Comparison of ENCODE assay signal across 18 mouse cellular contexts in the genomic region with DNA sequence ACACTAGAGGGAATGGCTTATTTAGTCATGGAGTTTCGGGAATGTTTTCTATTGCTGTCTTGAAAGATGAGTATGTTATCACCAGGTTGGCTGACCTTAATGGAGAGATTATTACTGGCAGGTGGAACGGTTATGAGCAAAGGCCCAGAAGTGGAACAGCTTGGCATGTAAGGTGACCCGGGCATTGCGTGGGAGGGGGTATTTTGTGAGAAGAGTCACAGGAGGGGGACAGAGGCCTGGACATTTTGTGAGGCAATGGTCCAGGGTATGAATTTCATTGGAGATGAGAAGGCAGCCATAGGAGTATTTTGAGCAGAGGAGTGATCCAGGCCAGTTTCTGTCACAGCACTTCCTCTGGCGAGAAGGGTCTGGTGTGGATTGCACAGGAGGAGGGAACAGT.
A peak's percentile ranks its signal among the peaks of the same experiment; 100 is the strongest.
DNase-seq lines count a peak whose midpoint lies in the region; ATAC-seq and TF ChIP-seq lines count a peak whose summit lies in the region.
"Had no signal": no experiment of that assay in that cellular context is flagged by ENCODE, and none has a peak within 500 bp of the region (broad histone marks: within the 10 kb centered on the region; RNA-seq: fewer than 3 reads in every experiment).

No protein-coding gene starts in this region.

- no peak overlapping the region for H3K4me3 ChIP-seq in gastrocnemius, adult 2 months
- H3K4me3 ChIP-seq in liver, adult 2 months (ENCODE audit: insufficient read depth, low read depth, low read length): no peak overlapping the region
- H3K4me3 ChIP-seq in liver, postnatal 0 days (ENCODE audit: low read depth, low read length): no peak overlapping the region
- H3K4me3 ChIP-seq: embryonic facial prominence, embryonic 10.5 days; embryonic facial prominence, embryonic 12.5 days; forebrain, embryonic 13.5 days; forebrain, embryonic 15.5 days had no signal

- intact Hi-C loops in gastrocnemius, adult 2 months (cut with DNase I): no loop called here
- intact Hi-C loops in gastrocnemius, postnatal 14 days (cut with DNase I; ENCODE audit: low total_unique reads): no loop called here

- H3K9me3 ChIP-seq in liver, postnatal 0 days (ENCODE audit: low read length): no peaks in the 10 kb centered on the region
- H3K9me3 ChIP-seq: embryonic facial prominence, embryonic 10.5 days; embryonic facial prominence, embryonic 12.5 days; forebrain, embryonic 13.5 days; forebrain, embryonic 15.5 days had no signal

- peak; percentile 82 for DNase-seq in gastrocnemius, adult 2 months
- DNase-seq in gastrocnemius, postnatal 14 days: no peak
- DNase-seq in liver, adult 2 months (ENCODE audit: extremely low read depth, low read depth, low spot score): no peak
- no peak for DNase-seq in liver, postnatal 0 days
- DNase-seq in adipocyte (ENCODE audit: low spot score): no peak
- DNase-seq: adrenal gland, adult 8-10 months; adrenal gland, postnatal 14 days; adrenal gland, postnatal 36 days; cerebellum, adult 11-12 months; cerebellum, adult 2 months; cerebellum, adult 9-10 months; cerebellum, postnatal 10 days; cerebellum, postnatal 25 days; forebrain, postnatal 0 days had no signal

- TF ChIP-seq CTCF in gastrocnemius, adult 2 months (IDR thresholded peaks at IDR 0.05): no peak
- TF ChIP-seq CTCF in liver, adult 2 months (IDR thresholded peaks at IDR 0.05; ENCODE audit: low read depth, low read length): no peak
- TF ChIP-seq CTCF in liver, postnatal 0 days (IDR thresholded peaks at IDR 0.05; ENCODE audit: low read depth): no peak

- H3K9ac ChIP-seq in liver, adult 2 months (ENCODE audit: low read depth, low read length): no peak overlapping the region
- no peak overlapping the region for H3K9ac ChIP-seq in liver, postnatal 0 days (replicated peaks)
- H3K9ac ChIP-seq: embryonic facial prominence, embryonic 12.5 days; forebrain, embryonic 13.5 days; forebrain, embryonic 15.5 days; forebrain, postnatal 0 days had no signal

- no peak for TF ChIP-seq POLR2A in liver, adult 2 months (IDR thresholded peaks at IDR 0.05; ENCODE audit: extremely low read depth, insufficient read depth, low read length)

- H3K27me3 ChIP-seq in liver, adult 2 months (ENCODE audit: control insufficient read depth, insufficient read depth, low read length): no peaks in the 10 kb centered on the region
- H3K27me3 ChIP-seq in liver, postnatal 0 days (ENCODE audit: insufficient read depth, low read length): no peaks in the 10 kb centered on the region

- TF ChIP-seq EP300 in liver, postnatal 0 days (IDR thresholded peaks at IDR 0.05; ENCODE audit: low read depth): no peak

- H3K36me3 ChIP-seq in liver, adult 2 months (ENCODE audit: control insufficient read depth, insufficient read depth, low read length): no peaks in the 10 kb centered on the region
- no peaks in the 10 kb centered on the region for H3K36me3 ChIP-seq in liver, postnatal 0 days (replicated peaks; ENCODE audit: insufficient read depth, low read length)
- H3K36me3 ChIP-seq: embryonic facial prominence, embryonic 10.5 days; embryonic facial prominence, embryonic 12.5 days; forebrain, embryonic 15.5 days had no signal

- no peak overlapping the region for H3K4me2 ChIP-seq in liver, postnatal 0 days (ENCODE audit: low read depth, low read length)
- H3K4me2 ChIP-seq: embryonic facial prominence, embryonic 12.5 days; forebrain, embryonic 13.5 days; forebrain, embryonic 15.5 days had no signal

- H3K27ac ChIP-seq in gastrocnemius, adult 2 months: peak overlapping the region; percentile 90
- peak overlapping the region; percentile 82 for H3K27ac ChIP-seq in liver, adult 2 months (replicated peaks; ENCODE audit: insufficient read depth, low read depth, low read length)
- H3K27ac ChIP-seq in liver, postnatal 0 days (ENCODE audit: low read depth): no peak overlapping the region
- H3K27ac ChIP-seq: embryonic facial prominence, embryonic 10.5 days; embryonic facial prominence, embryonic 12.5 days; forebrain, embryonic 13.5 days; forebrain, embryonic 15.5 days had no signal

- ATAC-seq in liver, postnatal 0 days: no peak
- ATAC-seq: forebrain, embryonic 13.5 days; forebrain, embryonic 15.5 days; forebrain, postnatal 0 days had no signal

- no peaks in the 10 kb centered on the region for H3K79me2 ChIP-seq in liver, adult 2 months (ENCODE audit: control insufficient read depth, insufficient read depth, low read length)

- H3K4me1 ChIP-seq in liver, adult 2 months (ENCODE audit: control insufficient read depth, insufficient read depth, low read length): peaks cover 13% of the 10 kb centered on the region
- peaks cover 9% of the 10 kb centered on the region for H3K4me1 ChIP-seq in liver, postnatal 0 days (ENCODE audit: insufficient read depth)
- H3K4me1 ChIP-seq: embryonic facial prominence, embryonic 12.5 days had no signal

- 62% methylated on average over 5 of the region's 5 CpGs for WGBS in liver, adult 2 months
- 78% methylated on average over 5 of the region's 5 CpGs for WGBS in liver, postnatal 0 days (ENCODE audit: insufficient replicate concordance)
